Mouse (Mus musculus): ENCODE measurements at regions not wholly inside any gene's neighbourhood (a gene's known extent, or its start where the extent isn't known, plus 50 kb on each side); places are given as distances from the start of the nearest gene placed in this dataset.

DNA sequence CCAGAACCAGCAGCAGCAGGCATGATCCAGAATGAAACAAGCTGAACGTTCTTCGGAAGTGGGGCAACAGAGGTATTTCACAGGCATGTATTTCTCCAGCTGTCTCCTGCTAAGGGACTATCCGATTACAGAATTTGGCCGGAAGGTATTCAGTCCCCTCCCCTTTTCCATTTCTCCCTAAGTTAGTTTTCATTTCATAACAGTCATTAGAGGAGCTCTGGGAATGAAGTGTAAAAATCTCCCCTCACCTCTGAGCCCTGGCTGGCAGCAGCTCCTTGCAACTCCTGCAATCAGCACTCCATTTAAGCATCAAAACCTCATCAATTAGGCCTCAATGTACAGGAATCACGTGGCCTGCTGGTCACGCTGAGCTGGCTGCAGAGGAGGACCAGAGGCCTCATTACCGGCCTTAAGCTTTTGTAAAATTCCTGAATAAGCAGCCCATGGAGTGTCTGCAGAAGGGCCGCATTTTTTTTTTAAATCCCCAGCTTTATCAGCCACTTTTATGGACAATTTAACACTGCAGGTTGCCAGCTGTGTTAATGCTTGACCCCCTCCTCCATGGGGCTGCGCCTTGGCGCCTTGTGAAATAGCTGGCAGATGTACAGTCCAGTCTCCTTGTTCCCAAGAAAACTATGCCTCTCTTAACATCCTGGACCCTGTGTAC lies 456.1 kb upstream of the Kirrel3 start:
- DNase-seq (ENCODE audit: extremely low spot score) = peak; percentile 12

DNA sequence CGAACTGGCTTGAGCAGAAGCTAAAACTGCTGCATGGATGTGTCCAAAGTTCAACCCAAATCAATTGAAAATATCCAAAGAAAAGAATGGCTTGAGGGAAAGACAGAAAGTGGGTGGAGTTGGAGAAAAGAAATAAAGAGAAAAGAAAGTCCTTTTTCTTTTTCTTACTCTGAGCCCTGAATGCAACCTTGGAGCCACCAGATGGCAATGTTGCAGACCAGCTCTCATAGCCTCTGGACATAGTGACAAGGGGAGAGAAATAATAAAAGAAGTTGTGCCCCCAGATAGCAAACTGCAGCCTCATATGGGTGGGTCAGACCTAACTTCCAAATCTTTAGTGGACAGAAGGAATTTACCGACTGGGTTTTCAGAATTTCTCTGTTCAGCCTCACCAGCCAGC lies 431.3 kb upstream of the Kirrel3 start:
- peak; percentile 14 for DNase-seq (ENCODE audit: extremely low spot score)

Measured in embryo, embryonic 9.5 days (tissue).